Mouse (Mus musculus): ENCODE results near the gene Apoa2.

GRCm38 (mm10) chr1:171263185-171263611 lies 38.3 kb downstream of the Apoa2 start:
- TF ChIP-seq CTCF (IDR thresholded peaks at IDR 0.05; ENCODE audit: control insufficient read depth, insufficient read depth, insufficient replicate concordance, low read depth, low read length) (no peak), POLR2A (IDR thresholded peaks at IDR 0.05; ENCODE audit: control insufficient read depth, low read depth, low read length) (no peak)
